Mouse (Mus musculus): ENCODE data around the gene Il1r2. TPM values are rescaled to one million over a fixed set of nuclear protein-coding genes. Genes with fewer than 3 reads are reported as not detected.

Il1r2 gene
- polyA plus RNA-seq, 1 experiment from 2014 or later: 14.1 TPM

- no peak overlapping the region for H3K4me3 ChIP-seq (replicated peaks; ENCODE audit: low read length)
- H3K27me3 ChIP-seq (ENCODE audit: control insufficient read depth, insufficient read depth, low read length): no peaks in the 10 kb centered on the region
- WGBS: 82% methylated on average over 4 of the region's 4 CpGs
- H3K36me3 ChIP-seq (ENCODE audit: control insufficient read depth, insufficient read depth, low read length): no peaks in the 10 kb centered on the region
- H3K4me2 ChIP-seq (ENCODE audit: low read depth, low read length): no peak overlapping the region
- no peak for ATAC-seq (ENCODE audit: insufficient read depth, low FRiP score)
- H3K9me3 ChIP-seq (replicated peaks; ENCODE audit: control insufficient read depth, low read length): no peaks in the 10 kb centered on the region
- H3K9ac ChIP-seq (ENCODE audit: low read length): no peak overlapping the region
- H3K4me1 ChIP-seq (ENCODE audit: control insufficient read depth, insufficient read depth, low read length): no peaks in the 10 kb centered on the region
- no peak overlapping the region for H3K27ac ChIP-seq (ENCODE audit: low read length)
Observed at GRCm38 (mm10) chr1:40132721-40133120, 58.8 kb downstream of the Il1r2 start.

- Histone ChIP-seq H3K36me3 (ENCODE audit: control insufficient read depth, insufficient read depth, low read length) (no peaks in the 10 kb centered on the region), H3K9me3 (replicated peaks; ENCODE audit: control insufficient read depth, low read length) (no peaks in the 10 kb centered on the region), H3K27ac (ENCODE audit: low read length) (no peak overlapping the region), H3K27me3 (ENCODE audit: control insufficient read depth, insufficient read depth, low read length) (no peaks in the 10 kb centered on the region), H3K4me1 (ENCODE audit: control insufficient read depth, insufficient read depth, low read length) (no peaks in the 10 kb centered on the region), H3K9ac (ENCODE audit: low read length) (no peak overlapping the region), H3K4me3 (replicated peaks; ENCODE audit: low read length) (no peak overlapping the region), H3K4me2 (ENCODE audit: low read depth, low read length) (no peak overlapping the region)
- 71% methylated on average over 3 of the region's 3 CpGs for WGBS
- no peak for ATAC-seq (ENCODE audit: insufficient read depth, low FRiP score)
Observed at GRCm38 (mm10) chr1:40133567-40133966, 59.7 kb downstream of the Il1r2 start.

- peak overlapping the region; percentile 47 for H3K27ac ChIP-seq (ENCODE audit: low read length)
- H3K4me2 ChIP-seq (ENCODE audit: low read depth, low read length): no peak overlapping the region
- H3K9ac ChIP-seq (ENCODE audit: low read length): no peak overlapping the region
- peak; percentile 77 for ATAC-seq (ENCODE audit: insufficient read depth, low FRiP score)
- no peaks in the 10 kb centered on the region for H3K27me3 ChIP-seq (ENCODE audit: control insufficient read depth, insufficient read depth, low read length)
- H3K4me3 ChIP-seq (replicated peaks; ENCODE audit: low read length): no peak overlapping the region
- H3K9me3 ChIP-seq (replicated peaks; ENCODE audit: control insufficient read depth, low read length): no peaks in the 10 kb centered on the region
- H3K36me3 ChIP-seq (ENCODE audit: control insufficient read depth, insufficient read depth, low read length): no peaks in the 10 kb centered on the region
- H3K4me1 ChIP-seq (ENCODE audit: control insufficient read depth, insufficient read depth, low read length): peaks cover 8% of the 10 kb centered on the region
- WGBS: 37% methylated on average over 14 of the region's 14 CpGs
Observed at GRCm38 (mm10) chr1:40139798-40140532, 66.1 kb downstream of the Il1r2 start.

- Histone ChIP-seq H3K4me3 (replicated peaks; ENCODE audit: low read length) (no peak overlapping the region), H3K27me3 (ENCODE audit: control insufficient read depth, insufficient read depth, low read length) (no peaks in the 10 kb centered on the region), H3K9me3 (replicated peaks; ENCODE audit: control insufficient read depth, low read length) (no peaks in the 10 kb centered on the region), H3K9ac (ENCODE audit: low read length) (no peak overlapping the region), H3K4me2 (ENCODE audit: low read depth, low read length) (no peak overlapping the region), H3K4me1 (ENCODE audit: control insufficient read depth, insufficient read depth, low read length) (no peaks in the 10 kb centered on the region), H3K27ac (ENCODE audit: low read length) (no peak overlapping the region), H3K36me3 (ENCODE audit: control insufficient read depth, insufficient read depth, low read length) (no peaks in the 10 kb centered on the region)
- no peak for ATAC-seq (ENCODE audit: insufficient read depth, low FRiP score)
- WGBS: 72% methylated on average over 6 of the region's 6 CpGs
Observed at GRCm38 (mm10) chr1:40156096-40156495, 82.2 kb downstream of the Il1r2 start.

- no peaks in the 10 kb centered on the region for H3K9me3 ChIP-seq (replicated peaks; ENCODE audit: control insufficient read depth, low read length)
- WGBS: 67% methylated on average over 4 of the region's 4 CpGs
- H3K4me3 ChIP-seq (replicated peaks; ENCODE audit: low read length): no peak overlapping the region
- H3K27ac ChIP-seq (ENCODE audit: low read length): no peak overlapping the region
- H3K36me3 ChIP-seq (ENCODE audit: control insufficient read depth, insufficient read depth, low read length): no peaks in the 10 kb centered on the region
- H3K9ac ChIP-seq (ENCODE audit: low read length): no peak overlapping the region
- H3K4me2 ChIP-seq (ENCODE audit: low read depth, low read length): no peak overlapping the region
- H3K27me3 ChIP-seq (ENCODE audit: control insufficient read depth, insufficient read depth, low read length): no peaks in the 10 kb centered on the region
- no peak for ATAC-seq (ENCODE audit: insufficient read depth, low FRiP score)
- H3K4me1 ChIP-seq (ENCODE audit: control insufficient read depth, insufficient read depth, low read length): no peaks in the 10 kb centered on the region
Observed at GRCm38 (mm10) chr1:40163329-40163917, 89.5 kb downstream of the Il1r2 start.

GRCm38 (mm10) chr1:40164331-40164730 lies 90.5 kb downstream of the Il1r2 start:
- no peak overlapping the region for H3K4me3 ChIP-seq (replicated peaks; ENCODE audit: low read length)
- H3K4me1 ChIP-seq (ENCODE audit: control insufficient read depth, insufficient read depth, low read length): no peaks in the 10 kb centered on the region
- 65% methylated on average over 4 of the region's 4 CpGs for WGBS
- H3K4me2 ChIP-seq (ENCODE audit: low read depth, low read length): no peak overlapping the region
- H3K9me3 ChIP-seq (replicated peaks; ENCODE audit: control insufficient read depth, low read length): no peaks in the 10 kb centered on the region
- H3K9ac ChIP-seq (ENCODE audit: low read length): no peak overlapping the region
- H3K27me3 ChIP-seq (ENCODE audit: control insufficient read depth, insufficient read depth, low read length): no peaks in the 10 kb centered on the region
- no peak overlapping the region for H3K27ac ChIP-seq (ENCODE audit: low read length)
- no peak for ATAC-seq (ENCODE audit: insufficient read depth, low FRiP score)
- H3K36me3 ChIP-seq (ENCODE audit: control insufficient read depth, insufficient read depth, low read length): no peaks in the 10 kb centered on the region

GRCm38 (mm10) chr1:40167585-40167984 lies 93.7 kb downstream of the Il1r2 start:
- no peaks in the 10 kb centered on the region for H3K9me3 ChIP-seq (replicated peaks; ENCODE audit: control insufficient read depth, low read length)
- H3K9ac ChIP-seq (ENCODE audit: low read length): no peak overlapping the region
- 53% methylated on average over 8 of the region's 8 CpGs for WGBS
- no peaks in the 10 kb centered on the region for H3K36me3 ChIP-seq (ENCODE audit: control insufficient read depth, insufficient read depth, low read length)
- no peak overlapping the region for H3K4me2 ChIP-seq (ENCODE audit: low read depth, low read length)
- ATAC-seq (ENCODE audit: insufficient read depth, low FRiP score): no peak
- H3K4me1 ChIP-seq (ENCODE audit: control insufficient read depth, insufficient read depth, low read length): no peaks in the 10 kb centered on the region
- H3K27me3 ChIP-seq (ENCODE audit: control insufficient read depth, insufficient read depth, low read length): no peaks in the 10 kb centered on the region
- H3K4me3 ChIP-seq (replicated peaks; ENCODE audit: low read length): no peak overlapping the region
- H3K27ac ChIP-seq (ENCODE audit: low read length): no peak overlapping the region

GRCm38 (mm10) chr1:40171878-40172277 lies 98.0 kb downstream of the Il1r2 start:
- ATAC-seq (ENCODE audit: insufficient read depth, low FRiP score): peak; percentile 47; the same call in 1 of the 2 replicates
- Histone ChIP-seq H3K4me3 (replicated peaks; ENCODE audit: low read length) (no peak overlapping the region), H3K9me3 (replicated peaks; ENCODE audit: control insufficient read depth, low read length) (no peaks in the 10 kb centered on the region), H3K4me2 (ENCODE audit: low read depth, low read length) (no peak overlapping the region), H3K36me3 (ENCODE audit: control insufficient read depth, insufficient read depth, low read length) (no peaks in the 10 kb centered on the region), H3K27ac (ENCODE audit: low read length) (no peak overlapping the region), H3K4me1 (ENCODE audit: control insufficient read depth, insufficient read depth, low read length) (no peaks in the 10 kb centered on the region), H3K27me3 (ENCODE audit: control insufficient read depth, insufficient read depth, low read length) (no peaks in the 10 kb centered on the region), H3K9ac (ENCODE audit: low read length) (no peak overlapping the region)
- WGBS: 50% methylated on average over 5 of the region's 5 CpGs

GRCm38 (mm10) chr1:40174146-40174545 lies 100.3 kb downstream of the Il1r2 start:
- H3K4me3 ChIP-seq (replicated peaks; ENCODE audit: low read length): no peak overlapping the region
- no peak overlapping the region for H3K9ac ChIP-seq (ENCODE audit: low read length)
- H3K27ac ChIP-seq (ENCODE audit: low read length): no peak overlapping the region
- no peaks in the 10 kb centered on the region for H3K9me3 ChIP-seq (replicated peaks; ENCODE audit: control insufficient read depth, low read length)
- WGBS: 85% methylated on average over 3 of the region's 3 CpGs
- no peaks in the 10 kb centered on the region for H3K4me1 ChIP-seq (ENCODE audit: control insufficient read depth, insufficient read depth, low read length)
- no peak for ATAC-seq (ENCODE audit: insufficient read depth, low FRiP score)
- H3K4me2 ChIP-seq (ENCODE audit: low read depth, low read length): no peak overlapping the region
- H3K27me3 ChIP-seq (ENCODE audit: control insufficient read depth, insufficient read depth, low read length): no peaks in the 10 kb centered on the region
- no peaks in the 10 kb centered on the region for H3K36me3 ChIP-seq (ENCODE audit: control insufficient read depth, insufficient read depth, low read length)

Measured in stomach, embryonic 16.5 days (tissue).